ENCODE assay signal across 8 mouse cellular contexts in the genomic region with DNA sequence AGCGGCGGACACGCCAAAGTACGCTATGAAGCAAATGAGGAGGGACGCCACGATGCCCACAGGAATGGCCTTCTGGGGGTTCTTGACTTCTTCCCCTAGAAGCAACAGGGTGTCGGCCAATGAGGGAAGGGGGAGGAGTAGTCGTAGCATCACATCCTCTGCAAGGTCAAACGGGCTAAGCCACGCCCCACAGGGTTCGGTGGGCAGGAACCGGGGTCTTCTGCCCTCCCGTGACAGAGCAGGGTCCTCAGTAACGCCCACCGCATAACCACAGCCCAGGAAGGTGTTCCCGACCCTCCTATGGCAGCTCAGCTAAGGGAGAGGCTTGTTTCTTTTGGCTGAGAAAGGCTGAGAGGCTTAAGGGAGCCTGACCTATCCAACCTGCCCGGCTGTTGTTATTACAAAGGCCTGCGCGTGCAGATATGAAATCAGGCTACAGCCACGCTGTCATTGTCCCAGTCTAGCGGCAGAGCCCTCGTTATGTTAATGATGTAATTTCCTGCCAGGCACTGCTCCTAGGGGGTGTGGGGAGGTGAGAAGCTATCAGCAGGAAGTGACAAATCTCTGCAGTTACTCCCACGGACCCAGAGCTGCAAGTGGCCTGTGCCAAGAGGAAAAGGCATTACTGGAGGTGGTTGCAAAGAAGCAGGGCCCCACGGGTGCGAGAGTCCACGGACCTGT. TPM values are rescaled to one million over a fixed set of nuclear protein-coding genes. Genes with fewer than 3 reads are reported as not detected.
DNase-seq lines count a peak whose midpoint lies in the region; ATAC-seq lines count a peak whose summit lies in the region.

No protein-coding gene starts in this region.

- WGBS in heart, embryonic 14.5 days = 13% methylated on average over 26 of the region's 26 CpGs
- WGBS in kidney, embryonic 16.5 days = 22% methylated on average over 26 of the region's 26 CpGs
- 46% methylated on average over 26 of the region's 26 CpGs for WGBS in neural tube, embryonic 13.5 days

- peak overlapping the region; percentile 85 to 96 for H3K27ac ChIP-seq in heart, embryonic 14.5 days (replicated peaks in 1 of 2; ENCODE audit: control insufficient read depth in 1 of 2, insufficient read depth in 1 of 2, low read depth in 2 of 2, low read length in 2 of 2)
- peak overlapping the region; percentile 64 for H3K27ac ChIP-seq in kidney, embryonic 16.5 days (ENCODE audit: low read length)
- peak overlapping the region; percentile 65 for H3K27ac ChIP-seq in neural tube, embryonic 13.5 days (replicated peaks)

- H3K4me2 ChIP-seq in heart, embryonic 14.5 days (ENCODE audit: low read length) = peak overlapping the region; percentile 62
- peak overlapping the region; percentile 49 for H3K4me2 ChIP-seq in kidney, embryonic 16.5 days (replicated peaks; ENCODE audit: low read depth, low read length)
- H3K4me2 ChIP-seq in neural tube, embryonic 13.5 days = peak overlapping the region; percentile 44

- no peaks in the 10 kb centered on the region for H3K27me3 ChIP-seq in heart, embryonic 14.5 days (ENCODE audit: control insufficient read depth, insufficient read depth, low read length)
- H3K27me3 ChIP-seq in kidney, embryonic 16.5 days (ENCODE audit: insufficient read depth, low read length) = no peaks in the 10 kb centered on the region
- H3K27me3 ChIP-seq in neural tube, embryonic 13.5 days = no peaks in the 10 kb centered on the region

- peak; percentile 90 for ATAC-seq in heart, embryonic 14.5 days (ENCODE audit: insufficient number of reproducible peaks, insufficient read depth, low FRiP score, low read depth)
- ATAC-seq in kidney, embryonic 16.5 days (ENCODE audit: low FRiP score, low TSS enrichment) = peak; percentile 85
- peak; percentile 87 for ATAC-seq in neural tube, embryonic 13.5 days (ENCODE audit: low read depth)

- H3K4me3 ChIP-seq in heart, embryonic 14.5 days (ENCODE audit: control insufficient read depth in 1 of 2, insufficient read depth in 1 of 2, low read depth in 1 of 2, low read length in 2 of 2) = peak overlapping the region; percentile 33 to 44
- peak overlapping the region; percentile 32 for H3K4me3 ChIP-seq in kidney, embryonic 16.5 days (ENCODE audit: low read length)
- peak overlapping the region; percentile 15 for H3K4me3 ChIP-seq in neural tube, embryonic 13.5 days

- no peaks in the 10 kb centered on the region for H3K9me3 ChIP-seq in heart, embryonic 14.5 days (ENCODE audit: control insufficient read depth, low read length)
- no peaks in the 10 kb centered on the region for H3K9me3 ChIP-seq in kidney, embryonic 16.5 days (ENCODE audit: low read length)
- H3K9me3 ChIP-seq in neural tube, embryonic 13.5 days = no peaks in the 10 kb centered on the region

- peaks cover 25% of the 10 kb centered on the region for H3K36me3 ChIP-seq in heart, embryonic 14.5 days (ENCODE audit: control insufficient read depth, insufficient read depth, low read length)
- H3K36me3 ChIP-seq in kidney, embryonic 16.5 days (ENCODE audit: insufficient read depth, low read length) = peaks cover 10% of the 10 kb centered on the region; the same call in 1 of the 2 replicates
- peaks cover 4% of the 10 kb centered on the region; the same call in 1 of the 2 replicates for H3K36me3 ChIP-seq in neural tube, embryonic 13.5 days

- DNase-seq in adrenal gland, postnatal 10 days = peak; percentile 37
- no peak for DNase-seq in adrenal gland, adult 18-20 months (ENCODE audit: low spot score in 2 of 2)
- DNase-seq in embryo, embryonic 10 days (ENCODE audit: low spot score) = peak; percentile 65
- peak; percentile 41 to 59 for DNase-seq in lung, adult 18-20 months
- no peak for DNase-seq in cerebellum, postnatal 10 days

- H3K4me1 ChIP-seq in heart, embryonic 14.5 days (ENCODE audit: control insufficient read depth in 2 of 2, insufficient read depth in 2 of 2, low read length in 2 of 2) = peaks cover 22 to 36% of the 10 kb centered on the region in 2 experiments
- H3K4me1 ChIP-seq in kidney, embryonic 16.5 days (ENCODE audit: insufficient read depth, low read length) = peaks cover 14% of the 10 kb centered on the region
- peaks cover 14% of the 10 kb centered on the region for H3K4me1 ChIP-seq in neural tube, embryonic 13.5 days (replicated peaks)

- peak overlapping the region; percentile 61 for H3K9ac ChIP-seq in heart, embryonic 14.5 days (ENCODE audit: low read length)
- H3K9ac ChIP-seq in kidney, embryonic 16.5 days (replicated peaks; ENCODE audit: low read length) = peak overlapping the region; percentile 48; the same call in 1 of the 2 replicates
- peak overlapping the region; percentile 52 for H3K9ac ChIP-seq in neural tube, embryonic 13.5 days

RNA-seq across cellular contexts. Expression of a gene that starts 57.5 kb away (rescaled TPM):
- 10 to 100 TPM; 53.0 to 60.6 TPM for total RNA-seq in adrenal gland, postnatal 10 days (2021)
- total RNA-seq in adrenal gland, adult 18-20 months (2021) = 10 to 100 TPM; 87.0 to 94.9 TPM
- polyA plus RNA-seq in heart, embryonic 14.5 days (2014; fragmentation: Nextera tagmentation; extraction: Ambion mirVana) = 22.5 and 23.0 TPM in 2 replicates
- 16.7 and 19.0 TPM in 2 replicates for polyA plus RNA-seq in kidney, embryonic 16.5 days (2015; fragmentation: Nextera tagmentation; extraction: Ambion mirVana)
- polyA plus RNA-seq in neural tube, embryonic 13.5 days (2015; fragmentation: Nextera tagmentation; extraction: Ambion mirVana) = 31.8 and 32.3 TPM in 2 replicates

Comparison
In these comparisons a context has a peak if more than half of its experiments do, and no peak if none do; other contexts are left out.
1. DNase-seq: peak in adrenal gland, postnatal 10 days (single experiment), embryo, embryonic 10 days (single experiment) and lung, adult 18-20 months (2 of 2); none in adrenal gland, adult 18-20 months (0 of 2) and cerebellum, postnatal 10 days (0 of 2).
2. Peak in every context shown above with its lines, with median percentiles within 50 percentile points of each other: ATAC-seq, H3K27ac ChIP-seq, H3K4me2 ChIP-seq, H3K4me3 ChIP-seq and H3K9ac ChIP-seq.